Mouse (Mus musculus) embryonic fibroblast, embryonic 13.5 days (primary cell): ENCODE data around the gene Drc7.

Experiments used
- CTCF ChIP-seq: IDR thresholded peaks from 2 replicates; pipeline ENCODE4 v1.5.1; 2011; ENCODE audit warnings: mild to moderate bottlenecking, control low read depth, low read length, moderate library complexity, borderline replicate concordance; ENCODE audit not compliant: insufficient read depth
- POLR2A ChIP-seq: IDR thresholded peaks from 2 replicates; pipeline ENCODE4 v1.6.1; 2011; ENCODE audit warnings: low read depth, mild to moderate bottlenecking, control low read depth, low read length, moderate library complexity

- TF ChIP-seq CTCF (no peak), POLR2A (no peak)
Observed at GRCm38 (mm10) chr8:95113108-95113507, 58.2 kb downstream of the Drc7 start.
